Mouse (Mus musculus) c-Kit-positive CD71-negative TER-119-negative erythroid progenitor cells, embryonic 14.5 days (primary cell): ENCODE data around the gene Iqcf4.
A peak's percentile ranks its signal among the peaks of the same experiment; 100 is the strongest.
"Not testable (repeated sequence)": the region's sequence is repeated elsewhere in the genome, so short reads cannot be mapped to it uniquely, and the experiment has no call there.

Experiments used
- DNase-seq: peaks from one replicate; pipeline ENCODE4 v3.0.0-alpha.2; 2013; ENCODE audit warnings: low read depth

The Iqcf4 gene

DNA sequence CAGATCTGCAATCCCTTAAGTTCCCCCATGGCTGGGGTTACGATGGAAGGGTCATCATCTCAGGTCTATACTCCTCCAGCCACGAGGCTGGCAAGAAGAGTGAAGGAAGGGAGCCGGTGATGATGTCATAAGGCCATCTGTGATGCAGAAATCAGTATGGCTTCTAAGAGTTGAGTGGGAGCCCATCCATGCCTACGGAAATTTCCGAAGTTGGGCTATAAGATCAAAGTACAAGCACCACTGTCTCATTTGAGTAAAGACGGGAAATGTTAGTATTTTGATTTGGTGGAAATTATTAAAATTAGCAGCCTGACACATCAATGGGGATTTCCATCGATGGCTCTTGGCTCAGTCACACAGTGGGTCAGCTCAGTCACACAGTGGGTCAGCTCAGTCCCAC is at the start of gene Iqcf4:
Iqcf4 (minus strand) TSS at position 101 of the 400 bp plus-strand sequence.
- DNase-seq: no peak

DNA sequence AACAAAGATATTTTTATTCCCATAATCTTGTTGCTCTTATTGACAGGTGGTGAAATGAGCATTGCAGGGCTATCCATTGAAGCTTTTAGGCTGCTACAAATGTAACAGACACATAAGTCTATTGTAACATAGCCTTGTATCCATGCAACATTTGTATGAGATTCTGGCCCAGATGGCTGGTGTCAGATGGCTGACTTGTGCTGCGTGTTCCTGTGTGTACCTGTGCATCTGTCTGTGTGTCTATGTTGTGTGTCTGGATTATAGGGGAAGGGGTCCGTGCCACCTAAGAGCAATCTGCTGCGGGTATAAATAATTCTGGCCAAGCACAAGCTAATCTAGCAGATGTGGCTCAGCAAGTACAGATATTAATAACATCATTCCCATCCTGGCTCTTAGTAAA is 46.7 kb upstream of the Iqcf4 start:
- no peak for DNase-seq

DNA sequence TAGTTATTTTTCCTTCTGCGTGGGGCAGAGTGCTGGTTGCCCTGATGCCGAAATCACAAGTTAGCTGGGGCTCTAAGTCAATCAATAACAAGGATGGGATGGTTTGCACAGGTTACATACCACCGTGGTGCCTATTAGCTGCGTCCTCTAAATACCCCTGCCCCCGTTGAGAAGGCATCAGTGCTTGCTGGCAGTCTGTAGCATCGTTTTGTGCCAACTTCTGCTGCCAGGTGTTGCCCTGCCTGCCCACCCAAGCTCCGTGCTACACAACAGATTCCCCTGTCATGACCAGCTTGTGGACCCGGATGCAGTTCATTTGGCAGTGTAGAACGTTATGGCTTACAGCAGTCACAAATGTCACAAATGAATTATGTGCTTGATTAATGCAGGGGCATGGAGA is 45.5 kb upstream of the Iqcf4 start:
- no peak for DNase-seq

DNA sequence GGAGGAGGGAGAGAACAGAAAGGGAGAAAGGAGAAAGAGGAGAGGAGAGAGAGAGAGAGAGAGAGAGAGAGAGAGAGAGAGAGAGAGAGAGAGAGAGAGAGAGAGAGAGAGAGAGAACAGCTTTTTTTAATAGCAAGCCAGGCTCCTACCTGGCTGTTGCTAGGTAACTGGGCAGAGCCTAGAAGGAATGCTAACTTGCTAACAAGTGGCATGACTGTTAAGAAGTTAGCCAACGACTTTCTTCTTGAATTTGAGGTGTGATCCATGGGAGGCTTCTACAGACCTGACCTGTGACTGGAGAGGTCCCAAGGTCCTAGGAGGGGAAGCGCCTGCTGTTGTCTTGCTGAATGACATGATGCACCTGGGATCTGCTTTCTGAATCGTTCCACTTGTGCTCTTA is 43.8 kb upstream of the Iqcf4 start:
- DNase-seq: no peak

DNA sequence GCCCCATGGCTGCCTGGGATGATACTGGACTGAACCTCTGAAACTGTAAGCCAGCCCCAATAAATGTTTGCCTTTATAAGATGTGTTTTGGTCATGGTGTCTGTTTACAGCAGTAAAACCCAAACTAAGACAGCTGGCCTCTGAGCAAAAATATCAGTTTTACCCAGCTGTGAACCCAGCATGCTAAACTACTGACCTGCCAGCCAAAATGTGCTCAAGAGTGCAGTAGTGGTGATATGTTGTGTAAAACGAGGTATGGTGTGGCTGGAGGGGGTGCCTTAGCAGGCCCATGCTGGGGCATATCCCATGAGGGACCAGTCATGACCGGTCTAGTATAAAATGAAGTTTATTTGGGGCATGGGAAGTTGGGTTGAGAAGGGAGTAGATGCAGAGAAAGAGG is 43.2 kb upstream of the Iqcf4 start:
- no peak for DNase-seq

DNA sequence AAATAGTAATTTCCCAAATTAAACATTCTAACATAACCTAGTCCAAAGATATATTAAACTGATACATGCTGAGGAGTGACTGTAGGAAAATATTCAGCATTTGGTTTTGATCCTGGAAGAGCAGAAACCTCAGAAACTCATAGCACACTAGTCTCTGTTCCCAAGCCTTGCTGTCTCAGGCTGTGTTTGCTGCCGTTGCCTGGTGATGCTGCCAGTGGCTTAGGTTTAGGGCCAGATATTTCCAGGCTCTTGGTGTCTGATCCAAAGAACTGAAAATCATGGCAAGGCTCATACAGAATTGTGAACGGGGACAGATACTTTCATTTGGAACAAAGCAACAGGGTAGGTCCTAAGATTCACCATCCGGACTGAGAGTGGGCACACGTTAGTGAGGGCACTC is 39.9 kb upstream of the Iqcf4 start:
- DNase-seq: no peak

DNA sequence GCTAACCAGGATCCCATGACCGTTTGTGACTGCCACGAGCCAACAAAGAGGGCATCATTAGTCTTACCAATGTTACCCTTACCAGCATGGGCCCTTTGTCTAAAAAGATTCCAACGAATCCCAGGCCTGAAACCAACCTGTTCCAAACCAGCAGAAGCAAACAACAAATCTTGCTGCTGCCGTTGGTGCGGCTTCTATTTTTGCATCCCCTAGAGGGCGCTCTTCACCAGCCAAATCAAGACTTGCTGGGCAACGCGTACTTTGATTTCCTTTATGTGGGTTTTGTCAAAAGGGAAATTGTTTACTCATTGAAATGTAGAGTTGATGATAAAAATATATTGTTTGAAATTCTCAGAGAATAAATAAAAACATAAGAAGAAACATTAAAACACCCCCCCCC is 29.8 kb upstream of the Iqcf4 start:
- DNase-seq: peak; percentile 45

DNA sequence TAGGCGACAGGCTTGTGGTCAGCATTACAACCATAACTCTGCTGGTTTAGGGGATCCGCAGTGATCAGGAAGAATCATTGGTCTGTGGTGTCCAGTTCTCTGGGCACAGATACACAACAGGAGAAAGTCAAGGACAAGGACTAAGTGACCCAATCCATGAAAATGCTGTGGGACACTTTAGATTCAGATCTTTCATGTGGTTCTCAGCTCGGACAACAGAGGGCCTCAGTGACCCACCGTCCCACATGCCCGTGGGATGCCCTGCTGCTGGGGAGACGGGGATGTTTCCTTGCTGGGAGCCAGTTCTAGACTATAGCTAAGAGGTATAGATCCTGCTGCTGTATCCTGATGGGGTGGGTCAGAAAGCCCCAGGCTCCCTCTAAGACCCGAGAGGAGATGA is 27.7 kb upstream of the Iqcf4 start:
- no peak for DNase-seq

DNA sequence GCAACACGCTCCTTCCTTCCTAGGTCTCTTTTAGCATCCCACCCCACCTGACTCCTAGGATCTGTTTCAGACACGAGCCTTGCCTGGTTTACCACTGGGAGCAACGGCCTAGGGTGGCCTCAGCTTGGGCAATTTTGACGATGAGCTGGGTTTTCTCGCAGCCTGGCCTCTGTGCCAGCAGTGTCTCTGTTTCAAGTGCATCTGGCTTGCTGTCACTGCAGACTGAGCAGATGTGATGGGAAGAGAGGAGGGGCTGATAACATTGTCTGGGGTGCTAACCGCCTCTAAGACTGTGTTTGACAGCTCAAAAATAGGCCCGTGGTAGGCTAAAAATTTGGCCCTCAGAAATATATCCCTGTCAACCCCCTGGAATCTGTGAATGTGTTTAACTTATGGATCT is 25.0 kb upstream of the Iqcf4 start:
- DNase-seq: no peak

DNA sequence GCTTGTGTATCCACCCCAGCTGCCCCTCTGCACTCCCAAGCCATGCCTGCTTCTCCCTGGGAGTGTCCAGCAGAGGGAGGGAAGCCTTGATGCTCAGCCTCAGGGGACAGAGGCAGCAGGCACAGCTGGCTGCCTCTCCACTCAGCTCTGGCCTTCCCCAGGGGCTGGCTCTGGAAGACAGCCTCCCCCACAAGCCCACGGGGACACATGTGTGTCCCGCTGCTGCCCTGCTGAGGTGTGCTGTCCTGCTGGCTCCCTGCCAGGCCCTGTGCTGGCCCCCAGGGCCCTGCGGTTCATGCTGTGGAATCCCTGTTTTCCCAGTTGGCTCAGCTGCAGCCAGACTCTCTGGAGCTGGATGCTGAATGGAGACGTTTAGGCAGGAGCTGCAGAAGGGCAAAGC is 24.6 kb upstream of the Iqcf4 start:
- not testable (repeated sequence) for DNase-seq

DNA sequence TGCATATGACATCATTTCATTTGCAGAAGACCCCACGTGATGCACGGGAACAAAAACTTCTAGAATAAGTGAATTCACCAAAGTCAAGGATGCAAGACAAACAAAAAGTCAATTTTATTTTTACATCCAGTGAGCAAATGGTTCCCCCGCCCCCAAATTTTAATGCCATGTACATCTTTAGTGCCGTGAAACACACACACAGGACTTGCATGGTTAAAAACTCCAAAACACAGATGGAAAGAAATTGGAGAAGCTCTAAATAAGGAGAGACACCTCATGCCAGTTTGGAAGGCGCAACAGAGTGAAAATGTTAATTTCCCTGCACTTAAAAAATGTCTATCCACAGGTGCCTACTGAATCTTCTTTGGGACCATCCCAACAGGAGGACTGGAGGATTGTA is 21.4 kb upstream of the Iqcf4 start:
- no peak for DNase-seq

DNA sequence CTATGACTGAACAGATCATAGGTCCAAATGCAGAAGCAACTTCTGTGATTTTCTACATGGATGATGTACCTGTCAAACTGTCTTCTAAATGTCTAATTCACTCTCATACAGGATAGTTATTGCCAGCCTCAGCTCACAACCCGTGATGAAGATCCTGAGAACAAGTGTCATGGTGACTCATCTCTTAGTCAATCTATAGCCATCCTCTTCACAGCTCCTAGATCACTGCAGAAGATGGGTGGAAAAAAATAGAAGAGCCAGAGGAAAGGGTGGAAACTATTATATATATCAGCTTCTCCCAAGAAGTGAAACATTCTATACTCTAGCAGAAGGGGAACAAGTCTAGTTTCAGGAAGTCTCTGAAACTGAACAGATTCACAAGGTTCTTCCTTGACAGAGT is 11.8 kb upstream of the Iqcf4 start:
- no peak for DNase-seq

DNA sequence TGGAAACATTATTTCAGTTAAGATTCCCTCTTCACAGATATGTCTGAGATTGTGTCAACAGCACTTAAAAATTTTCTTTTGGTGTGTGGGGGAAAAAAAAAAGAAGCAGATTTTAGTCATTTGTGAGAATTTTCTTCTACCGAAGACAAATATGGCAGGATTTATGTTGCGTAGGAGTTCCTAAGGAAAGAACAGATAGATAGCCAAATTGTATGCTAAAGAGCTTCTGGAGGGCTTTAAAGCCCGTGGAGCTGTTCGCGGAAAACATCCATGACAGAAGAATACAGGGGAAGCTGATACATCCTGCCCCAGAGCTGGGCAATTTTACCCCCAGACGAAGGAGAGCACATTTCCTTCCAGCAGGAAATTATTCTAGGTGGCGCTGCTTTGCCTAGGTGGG is 9.2 kb upstream of the Iqcf4 start:
- DNase-seq: no peak

DNA sequence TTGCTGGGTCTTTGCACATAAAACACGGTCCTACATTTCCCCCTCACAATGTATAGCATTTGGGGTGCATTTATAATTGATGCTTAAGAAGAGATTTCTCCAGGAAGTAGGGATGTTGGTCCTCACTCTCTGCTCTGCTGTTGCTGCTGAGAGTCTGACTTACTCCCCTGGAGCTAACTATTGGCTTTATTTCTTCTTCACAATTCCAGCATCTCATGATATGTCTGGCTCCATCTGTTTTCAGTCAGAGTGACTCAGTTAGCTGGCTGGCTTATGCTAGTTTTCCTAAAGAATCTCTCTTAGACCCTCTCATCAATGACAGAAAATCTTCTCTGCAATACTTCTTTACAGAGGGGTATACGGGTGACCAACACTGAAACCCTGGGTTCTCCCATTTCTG is 5.3 kb upstream of the Iqcf4 start:
- no peak for DNase-seq

DNA sequence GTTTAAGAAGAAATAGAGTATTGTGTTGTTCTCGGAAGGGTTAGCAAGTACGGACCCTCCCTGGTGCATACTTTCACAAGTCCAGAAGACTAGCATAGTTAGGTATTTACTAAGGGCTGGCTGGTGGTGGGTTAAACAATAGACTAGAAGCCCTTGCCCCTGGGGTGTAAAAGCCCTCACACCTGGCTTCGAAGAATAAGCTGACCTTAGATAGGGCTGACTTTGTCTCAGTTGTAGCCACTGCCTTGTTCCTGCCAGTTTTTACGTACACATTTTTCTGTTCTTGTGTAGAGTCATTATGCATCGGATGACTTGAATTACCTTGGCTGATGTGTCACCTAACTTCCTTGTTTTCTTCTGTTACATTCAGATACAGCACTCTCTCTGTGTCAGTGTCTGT is 2.6 kb upstream of the Iqcf4 start:
- no peak for DNase-seq

DNA sequence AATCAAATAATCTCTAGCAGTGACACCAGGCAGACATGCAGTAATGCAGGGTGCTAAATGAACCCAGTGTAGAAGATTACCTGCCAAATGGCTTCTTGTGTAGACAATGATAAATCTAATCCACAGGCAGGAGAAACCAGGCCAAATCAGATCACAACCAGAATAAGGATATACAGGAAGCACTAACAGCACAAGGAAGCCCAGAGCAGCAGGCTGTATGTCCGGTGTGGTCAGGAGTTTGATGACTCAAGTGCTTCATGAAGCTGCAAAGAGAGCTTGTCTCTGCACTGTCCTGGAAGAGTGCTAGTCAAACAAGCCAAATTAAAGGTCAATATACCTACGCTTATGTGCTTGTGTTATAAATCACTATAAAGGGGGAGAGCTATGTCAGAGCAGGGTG is 1.4 kb upstream of the Iqcf4 start:
- no peak for DNase-seq

DNA sequence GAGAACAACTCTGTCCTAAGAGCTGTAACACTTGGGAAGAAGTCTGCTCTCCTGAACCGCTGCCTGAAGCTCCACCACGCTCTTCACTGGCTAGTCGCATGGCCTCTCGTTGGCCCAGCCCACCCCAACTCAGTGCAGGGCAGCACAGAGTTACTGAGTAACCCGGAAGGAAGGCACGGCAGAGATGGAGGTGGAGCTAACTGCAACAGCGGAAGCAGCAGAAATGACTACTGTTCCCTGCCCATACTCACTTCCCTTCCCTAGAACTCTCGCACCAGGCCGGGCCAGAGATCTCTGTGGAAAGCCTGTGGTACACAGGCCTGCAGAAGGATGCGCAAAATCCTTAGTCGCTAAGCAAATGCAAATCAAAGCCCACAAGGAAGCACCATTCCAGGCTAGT is 4.4 kb downstream of the Iqcf4 start:
- no peak for DNase-seq

DNA sequence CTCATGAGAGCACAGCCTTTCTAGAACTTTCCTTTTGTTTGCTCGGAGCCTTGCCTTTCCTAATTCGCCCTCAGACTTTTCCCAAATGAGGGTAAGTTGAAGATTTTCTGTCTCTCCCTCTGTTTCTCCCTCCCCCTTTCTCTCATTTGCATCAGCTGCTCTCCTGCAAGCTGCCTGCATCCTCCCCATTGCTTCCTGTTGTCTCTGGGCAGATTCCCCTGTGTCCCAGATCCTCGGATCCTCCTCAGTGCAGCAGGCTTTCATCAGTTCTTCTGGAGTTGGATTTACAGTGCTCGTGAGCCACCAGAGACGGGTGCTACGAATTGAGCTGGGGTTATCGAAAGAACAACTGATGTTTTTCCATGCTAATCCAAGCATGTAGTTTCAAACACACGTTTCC is 6.8 kb downstream of the Iqcf4 start:
- no peak for DNase-seq

DNA sequence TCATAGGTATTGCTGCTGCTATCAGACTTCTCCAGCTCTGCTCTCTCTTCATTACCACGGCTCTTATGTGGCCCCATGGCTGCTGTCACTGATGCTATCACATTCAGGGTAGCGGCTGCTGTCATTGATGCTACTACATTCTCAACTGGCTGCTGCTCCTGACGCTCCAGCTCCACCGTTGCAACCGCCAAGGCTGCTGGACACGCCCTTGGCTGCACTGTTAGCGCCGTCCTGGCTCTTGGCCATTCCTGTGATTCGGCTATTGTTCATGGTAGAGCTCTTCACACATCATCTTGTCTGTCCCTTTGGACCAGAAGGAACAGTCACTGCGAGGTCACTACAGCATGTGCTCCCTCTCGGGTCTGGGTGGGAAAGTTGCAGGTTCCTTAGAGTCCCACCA is 8.5 kb downstream of the Iqcf4 start:
- DNase-seq: no peak

DNA sequence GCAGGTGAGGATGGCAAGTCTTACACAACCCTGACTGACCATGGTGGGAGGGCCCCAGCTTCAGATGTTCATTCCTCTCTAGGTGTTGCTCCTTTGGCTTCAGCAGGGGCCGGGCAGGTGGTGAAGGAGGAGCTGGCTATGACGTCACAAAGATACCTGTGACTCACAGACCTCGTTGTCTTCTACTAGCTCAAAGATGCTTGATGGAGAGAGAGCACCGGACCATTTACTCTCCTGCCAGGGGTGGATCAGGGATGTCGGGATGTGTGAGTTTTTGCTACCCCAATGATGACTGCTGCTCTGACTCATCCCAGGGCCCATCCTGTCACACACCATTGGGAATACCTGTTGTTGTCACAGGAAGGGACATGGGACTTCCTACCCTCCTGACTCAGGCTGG is 9.3 kb downstream of the Iqcf4 start, which contains the start of gene Iqcf3:
Iqcf3 (minus strand) TSS at position 101 of the 400 bp plus-strand sequence.
- DNase-seq: no peak

DNA sequence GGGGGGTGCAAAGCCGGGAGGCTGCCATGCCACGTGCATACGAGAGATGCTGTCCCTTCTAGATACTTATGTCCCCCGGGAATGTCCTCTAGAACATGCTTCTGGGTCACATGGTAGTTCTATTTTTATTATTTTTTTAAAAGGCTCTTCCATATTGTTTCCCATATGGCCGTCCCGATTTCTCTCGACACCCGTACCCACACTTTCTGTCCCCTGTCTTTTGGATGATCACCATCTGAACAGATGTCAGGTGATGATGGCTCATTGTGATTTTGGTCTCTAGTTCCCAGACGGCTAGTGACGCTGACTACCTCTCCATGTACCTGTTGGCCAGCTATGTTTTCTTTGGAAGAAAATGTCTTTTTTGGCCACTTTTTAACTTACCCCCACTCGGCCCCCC is 35.8 kb downstream of the Iqcf4 start:
- no peak for DNase-seq

DNA sequence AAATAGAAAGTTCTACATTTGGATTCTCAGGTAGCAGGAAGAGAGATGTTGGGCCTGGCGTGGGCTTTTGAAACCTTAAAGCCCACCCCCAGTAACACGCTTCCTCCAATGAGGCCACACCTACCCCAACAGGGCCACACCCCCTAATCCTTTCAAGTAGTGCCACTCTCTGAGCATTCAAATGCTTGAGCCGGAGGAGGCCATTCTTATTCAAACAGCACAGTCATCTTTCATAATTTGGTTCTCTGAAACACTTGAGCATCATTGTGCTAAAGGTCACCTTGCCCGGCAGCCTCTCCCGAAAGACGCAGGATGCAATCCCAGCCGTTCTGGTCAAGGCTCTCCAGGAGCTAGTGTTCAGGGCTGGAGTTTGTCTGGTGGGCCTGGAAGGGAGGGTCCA is 36.5 kb downstream of the Iqcf4 start:
- no peak for DNase-seq

DNA sequence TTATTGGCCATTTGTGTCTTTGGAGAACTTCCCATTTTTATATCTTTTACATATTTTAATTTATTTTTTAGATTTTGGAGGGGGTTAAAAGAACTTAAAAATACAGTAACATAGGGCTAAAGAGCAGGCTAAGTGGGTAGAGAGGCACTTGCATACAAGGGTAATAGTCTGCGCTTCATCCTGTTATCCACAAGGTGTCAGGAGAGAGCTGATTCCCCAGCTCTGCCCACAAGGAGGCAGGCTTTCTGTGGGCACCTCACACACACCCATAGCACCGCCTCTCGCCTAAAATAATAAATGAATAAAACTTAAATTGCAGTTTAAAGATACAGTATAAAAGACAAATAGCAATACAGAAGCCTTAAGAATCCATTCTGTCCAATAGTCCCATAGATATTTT is 39.0 kb downstream of the Iqcf4 start:
- peak; percentile 41 for DNase-seq

DNA sequence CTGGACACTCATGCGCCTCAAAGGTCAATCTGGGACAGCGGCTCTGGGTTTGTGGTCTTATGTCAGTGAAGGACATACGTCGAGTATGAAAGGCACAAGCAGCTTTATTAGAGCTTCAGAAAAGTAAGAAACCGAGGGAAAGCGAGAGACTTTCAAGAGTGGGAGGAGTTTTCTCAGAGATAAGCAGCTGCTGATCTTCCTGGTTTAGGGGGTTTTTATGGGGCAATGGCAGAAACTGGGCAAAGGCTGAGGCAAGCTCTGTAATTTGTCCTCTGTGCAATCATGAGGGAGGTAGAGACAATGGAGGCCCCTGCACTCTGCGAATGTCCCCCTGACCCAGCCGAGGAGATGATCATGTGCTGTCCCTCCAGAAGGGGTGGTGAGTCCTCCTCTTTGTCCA is 50.9 kb downstream of the Iqcf4 start:
- no peak for DNase-seq

DNA sequence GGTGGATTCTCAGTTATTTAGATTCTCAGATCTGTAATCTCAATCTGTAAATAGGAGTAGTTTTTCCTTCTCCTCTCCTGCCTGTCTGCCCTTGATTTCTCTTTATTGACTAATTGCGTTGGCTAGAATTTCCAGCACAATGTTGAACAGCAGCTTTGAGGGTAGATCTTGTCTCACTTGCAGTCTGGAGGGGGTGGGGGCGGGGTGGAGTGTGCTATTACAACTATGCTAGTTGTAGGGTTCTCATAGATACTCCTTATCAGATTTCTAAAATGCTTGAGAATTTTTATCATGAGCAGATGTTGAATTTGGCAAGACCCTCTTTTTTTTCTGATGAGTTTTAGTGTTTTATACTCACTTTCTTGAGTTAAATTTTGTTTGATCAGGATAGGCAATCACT is 51.4 kb downstream of the Iqcf4 start:
- DNase-seq: no peak
